Mouse (Mus musculus) megakaryocyte, embryonic 14.5 days (primary cell): ENCODE measurements around the gene Lag3.

Source experiments
- FLI1 ChIP-seq: IDR thresholded peaks from 2 replicates; pipeline ENCODE4 v1.6.1; 2012; ENCODE audit warnings: low read length, inconsistent platforms, mixed read lengths
- GATA1 ChIP-seq: IDR thresholded peaks from 3 replicates; pipeline ENCODE4 v1.6.1; 2012; ENCODE audit warnings: mixed read lengths, low read length, inconsistent platforms, borderline replicate concordance

DNA sequence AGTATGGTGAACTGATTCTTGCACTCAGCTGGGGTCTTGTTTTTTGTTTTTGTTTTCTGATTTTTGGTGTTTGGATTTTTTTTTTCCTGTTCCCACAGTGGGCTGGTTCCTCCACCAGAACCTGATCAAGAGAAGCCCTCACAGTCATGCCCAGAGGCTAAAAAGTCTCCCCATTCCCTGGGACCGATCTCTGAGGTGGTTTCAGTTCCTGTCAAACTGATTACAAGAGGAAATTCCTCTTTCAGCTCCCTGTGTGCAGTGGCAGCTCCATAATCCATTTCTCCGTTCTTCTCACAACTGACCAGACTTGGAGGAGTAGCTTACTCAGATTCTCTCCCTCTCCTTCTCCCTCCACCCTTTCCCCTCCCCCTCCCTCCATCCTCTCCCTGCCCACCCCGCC is 37.2 kb downstream of the Lag3 start:
- TF ChIP-seq GATA1 (no peak), FLI1 (no peak)
